23 mouse cellular contexts compared by ENCODE assay signal in genomic region chr5:134640371-134640770, GRCm38 (mm10). TPM values are rescaled to one million over a fixed set of nuclear protein-coding genes. Genes with fewer than 3 reads are reported as not detected.
DNase-seq lines count a peak whose midpoint lies in the region; ATAC-seq and TF ChIP-seq lines count a peak whose summit lies in the region.
"Had no signal": no experiment of that assay in that cellular context is flagged by ENCODE, and none has a peak within 500 bp of the region (broad histone marks: within the 10 kb centered on the region; RNA-seq: fewer than 3 reads in every experiment).

No protein-coding gene starts in this region.

- H3K4me1 ChIP-seq in liver, embryonic 13.5 days (replicated peaks) = peaks cover 40% of the 10 kb centered on the region
- H3K4me1 ChIP-seq in liver, postnatal 0 days (ENCODE audit: insufficient read depth) = peaks cover 11% of the 10 kb centered on the region
- H3K4me1 ChIP-seq in midbrain, embryonic 13.5 days (replicated peaks) = peaks cover 21% of the 10 kb centered on the region
- peaks cover 12% of the 10 kb centered on the region for H3K4me1 ChIP-seq in midbrain, embryonic 16.5 days (ENCODE audit: control insufficient read depth, insufficient read depth, low read length)
- peaks cover 2% of the 10 kb centered on the region for H3K4me1 ChIP-seq in ES-Bruce4 (ENCODE audit: control insufficient read depth, insufficient read depth, low read length)
- H3K4me1 ChIP-seq in MEL (ENCODE audit: control insufficient read depth in 1 of 2, insufficient read depth in 2 of 2, low read length in 2 of 2) = peaks cover 9 to 14% of the 10 kb centered on the region in 2 experiments
- H3K4me1 ChIP-seq in kidney, embryonic 14.5 days (ENCODE audit: control insufficient read depth, insufficient read depth, low read length) = peaks cover 7% of the 10 kb centered on the region

- no peak for DNase-seq in liver, embryonic 13.5 days
- no peak for DNase-seq in liver, postnatal 0 days
- DNase-seq in MEL (ENCODE audit: low read depth, low spot score) = no peak
- DNase-seq in kidney, postnatal 10 days = no peak
- DNase-seq: adrenal gland, adult 2 months; adrenal gland, postnatal 10 days; adrenal gland, postnatal 25 days; cerebellum, adult 11 months; cerebellum, adult 18-20 months; cerebellum, adult 8-10 months; cerebellum, adult 9-11 months; cerebellum, postnatal 14 days; cerebellum, postnatal 36 days; embryo, embryonic 11 days had no signal

- TF ChIP-seq POLR2A in ES-Bruce4 (IDR thresholded peaks at IDR 0.05; ENCODE audit: insufficient read depth, low read length) = no peak
- TF ChIP-seq POLR2A in MEL (IDR thresholded peaks at IDR 0.05; ENCODE audit: control insufficient read depth in 1 of 2, insufficient read depth in 1 of 2, low read depth in 1 of 2, low read length in 2 of 2, poor library complexity in 1 of 2) = no peak

- peaks cover 38% of the 10 kb centered on the region for H3K79me2 ChIP-seq in MEL (ENCODE audit: control insufficient read depth, insufficient read depth, low read length, poor library complexity)

- no peak overlapping the region for H3K4me3 ChIP-seq in liver, embryonic 13.5 days (replicated peaks)
- H3K4me3 ChIP-seq in liver, postnatal 0 days (ENCODE audit: low read depth, low read length) = no peak overlapping the region
- no peak overlapping the region for H3K4me3 ChIP-seq in midbrain, embryonic 13.5 days (replicated peaks)
- H3K4me3 ChIP-seq in midbrain, embryonic 16.5 days (ENCODE audit: low read depth, low read length) = no peak overlapping the region
- H3K4me3 ChIP-seq in ES-Bruce4 (ENCODE audit: low read depth, low read length) (no peak overlapping the region), MEL (ENCODE audit: control insufficient read depth in 1 of 2, insufficient read depth in 1 of 2, low read depth in 2 of 2, low read length in 2 of 2) (no peak overlapping the region)
- H3K4me3 ChIP-seq in kidney, embryonic 14.5 days (ENCODE audit: low read length) = no peak overlapping the region

- no peak for TF ChIP-seq CTCF in liver, postnatal 0 days (IDR thresholded peaks at IDR 0.05; ENCODE audit: low read depth)
- TF ChIP-seq CTCF in ES-Bruce4 (IDR thresholded peaks at IDR 0.05; ENCODE audit: low read depth, low read length) (no peak), MEL (IDR thresholded peaks at IDR 0.05 in 2 of 3, conservative IDR thresholded peaks at IDR 0.05 in 1 of 3; ENCODE audit: control insufficient read depth in 1 of 3, insufficient read depth in 1 of 3, low read depth in 2 of 3, low read length in 3 of 3, poor library complexity in 1 of 3, severe bottlenecking in 1 of 3) (no peak)

- no peaks in the 10 kb centered on the region for H3K9me3 ChIP-seq in liver, embryonic 13.5 days (replicated peaks)
- no peaks in the 10 kb centered on the region for H3K9me3 ChIP-seq in liver, postnatal 0 days (ENCODE audit: low read length)
- H3K9me3 ChIP-seq in midbrain, embryonic 13.5 days = no peaks in the 10 kb centered on the region
- H3K9me3 ChIP-seq in midbrain, embryonic 16.5 days (replicated peaks; ENCODE audit: control insufficient read depth, low read length, poor library complexity, severe bottlenecking) = no peaks in the 10 kb centered on the region
- no peaks in the 10 kb centered on the region for H3K9me3 ChIP-seq in ES-Bruce4 (replicated peaks; ENCODE audit: control insufficient read depth, insufficient read depth, low read length, poor library complexity, severe bottlenecking)
- no peaks in the 10 kb centered on the region for H3K9me3 ChIP-seq in MEL (replicated peaks; ENCODE audit: insufficient read depth, low read length)
- no peaks in the 10 kb centered on the region for H3K9me3 ChIP-seq in kidney, embryonic 14.5 days (ENCODE audit: control insufficient read depth, low read length)
- H3K9me3 ChIP-seq: embryonic facial prominence, embryonic 13.5 days; embryonic facial prominence, embryonic 15.5 days; forebrain, embryonic 10.5 days; forebrain, embryonic 12.5 days; G1E had no signal

- no peak overlapping the region for H3K4me2 ChIP-seq in liver, embryonic 13.5 days
- H3K4me2 ChIP-seq in liver, postnatal 0 days (ENCODE audit: low read depth, low read length) = no peak overlapping the region
- H3K4me2 ChIP-seq in midbrain, embryonic 13.5 days (replicated peaks) = no peak overlapping the region
- H3K4me2 ChIP-seq in midbrain, embryonic 16.5 days (ENCODE audit: low read length) = no peak overlapping the region
- H3K4me2 ChIP-seq in kidney, embryonic 14.5 days (replicated peaks; ENCODE audit: low read depth, low read length) = no peak overlapping the region

- no peaks in the 10 kb centered on the region for H3K27me3 ChIP-seq in liver, embryonic 13.5 days
- no peaks in the 10 kb centered on the region for H3K27me3 ChIP-seq in liver, postnatal 0 days (ENCODE audit: insufficient read depth, low read length)
- no peaks in the 10 kb centered on the region for H3K27me3 ChIP-seq in midbrain, embryonic 13.5 days
- H3K27me3 ChIP-seq in midbrain, embryonic 16.5 days (ENCODE audit: control insufficient read depth, insufficient read depth, low read depth, low read length) = no peaks in the 10 kb centered on the region
- H3K27me3 ChIP-seq in ES-Bruce4 (ENCODE audit: control insufficient read depth, insufficient read depth, low read length, poor library complexity, severe bottlenecking) (no peaks in the 10 kb centered on the region), MEL (ENCODE audit: control insufficient read depth in 1 of 2, insufficient read depth in 2 of 2, low read length in 2 of 2) (no peaks in the 10 kb centered on the region)
- no peaks in the 10 kb centered on the region for H3K27me3 ChIP-seq in kidney, embryonic 14.5 days (ENCODE audit: control insufficient read depth, insufficient read depth, low read length)
- H3K27me3 ChIP-seq: embryonic facial prominence, embryonic 13.5 days; embryonic facial prominence, embryonic 15.5 days; forebrain, embryonic 12.5 days had no signal

- H3K27ac ChIP-seq in liver, embryonic 13.5 days = 0 out of 2 replicates have a peak overlapping the region, but pooled peaks have one; percentile 8
- no peak overlapping the region for H3K27ac ChIP-seq in liver, postnatal 0 days (ENCODE audit: low read depth)
- 0 out of 2 replicates have a peak overlapping the region, but pooled peaks have one; percentile 95 for H3K27ac ChIP-seq in midbrain, embryonic 13.5 days
- no peak overlapping the region for H3K27ac ChIP-seq in midbrain, embryonic 16.5 days (ENCODE audit: low read length)
- 0 out of 2 replicates have a peak overlapping the region, but pooled peaks have one; percentile 42 for H3K27ac ChIP-seq in ES-Bruce4 (ENCODE audit: insufficient read depth, low read length)
- no peak overlapping the region; the same call in 1 of the 2 replicates for H3K27ac ChIP-seq in MEL (ENCODE audit: control insufficient read depth, low read depth, low read length)
- H3K27ac ChIP-seq in kidney, embryonic 14.5 days (ENCODE audit: low read depth, low read length) = no peak overlapping the region

- no peak overlapping the region for H3K9ac ChIP-seq in liver, embryonic 13.5 days
- no peak overlapping the region for H3K9ac ChIP-seq in liver, postnatal 0 days (replicated peaks)
- no peak overlapping the region for H3K9ac ChIP-seq in midbrain, embryonic 13.5 days (replicated peaks)
- no peak overlapping the region for H3K9ac ChIP-seq in midbrain, embryonic 16.5 days (ENCODE audit: low read depth, low read length)
- H3K9ac ChIP-seq in ES-Bruce4 (ENCODE audit: low read depth, poor library complexity, severe bottlenecking) (peak overlapping the region; percentile 84), MEL (ENCODE audit: control insufficient read depth, low read depth, low read length, poor library complexity, severe bottlenecking) (peak overlapping the region; percentile 11; the same call in 1 of the 2 replicates)
- no peak overlapping the region for H3K9ac ChIP-seq in kidney, embryonic 14.5 days (ENCODE audit: low read depth, low read length)

- H3K36me3 ChIP-seq in liver, embryonic 13.5 days = peaks cover 16% of the 10 kb centered on the region
- peaks cover 5% of the 10 kb centered on the region for H3K36me3 ChIP-seq in liver, postnatal 0 days (replicated peaks; ENCODE audit: insufficient read depth, low read length)
- H3K36me3 ChIP-seq in midbrain, embryonic 13.5 days = peaks cover 10% of the 10 kb centered on the region
- H3K36me3 ChIP-seq in midbrain, embryonic 16.5 days (ENCODE audit: control insufficient read depth, insufficient read depth, low read length) = 0 out of 2 replicates have a peak, but pooled peaks cover 1% of the 10 kb centered on the region
- H3K36me3 ChIP-seq in ES-Bruce4 (ENCODE audit: control insufficient read depth, insufficient read depth, low read length, poor library complexity, severe bottlenecking) (peaks cover 10% of the 10 kb centered on the region), MEL (ENCODE audit: control insufficient read depth in 1 of 2, insufficient read depth in 2 of 2, low read length in 2 of 2) (peaks cover 12 to 25% of the 10 kb centered on the region in 2 experiments)
- H3K36me3 ChIP-seq in kidney, embryonic 14.5 days (ENCODE audit: control insufficient read depth, insufficient read depth, low read length) = peaks cover 14% of the 10 kb centered on the region

- no peak for TF ChIP-seq RAD21 in MEL (IDR thresholded peaks at IDR 0.05; ENCODE audit: low read depth, low read length)

- no peak for ATAC-seq in liver, embryonic 13.5 days (ENCODE audit: low read depth)
- no peak for ATAC-seq in liver, postnatal 0 days
- ATAC-seq in midbrain, embryonic 13.5 days = no peak
- ATAC-seq in midbrain, embryonic 16.5 days = no peak
- ATAC-seq in kidney, embryonic 14.5 days (ENCODE audit: low FRiP score, low TSS enrichment) = no peak

- WGBS in liver, embryonic 13.5 days (ENCODE audit: insufficient replicate concordance) = 68% methylated on average over 3 of the region's 3 CpGs
- 67% methylated on average over 3 of the region's 3 CpGs for WGBS in liver, postnatal 0 days (ENCODE audit: insufficient replicate concordance)
- 98% methylated on average over 3 of the region's 3 CpGs for WGBS in midbrain, embryonic 13.5 days
- 89% methylated on average over 3 of the region's 3 CpGs for WGBS in midbrain, embryonic 16.5 days
- 81% methylated on average over 3 of the region's 3 CpGs for WGBS in kidney, embryonic 14.5 days

- no peak for TF ChIP-seq EP300 in liver, postnatal 0 days (IDR thresholded peaks at IDR 0.05; ENCODE audit: low read depth)
- TF ChIP-seq EP300 in ES-Bruce4 (IDR thresholded peaks at IDR 0.05; ENCODE audit: insufficient read depth, low read depth, low read length) = no peak
- no peak for TF ChIP-seq EP300 in MEL (IDR thresholded peaks at IDR 0.05; ENCODE audit: low read depth in 1 of 2, low read length in 2 of 2)

RNA-seq across cellular contexts. Expression of gene Eif4h, which starts 1.1 kb away (rescaled TPM):
- polyA plus RNA-seq in liver, embryonic 13.5 days (2015; fragmentation: Nextera tagmentation; extraction: Ambion mirVana) = 229 and 233 TPM in 2 replicates
- 124 and 132 TPM in 2 replicates for polyA plus RNA-seq in liver, postnatal 0 days (2015; fragmentation: Nextera tagmentation; extraction: Ambion mirVana)
- polyA plus RNA-seq in midbrain, embryonic 13.5 days (2015; fragmentation: Nextera tagmentation; extraction: Ambion mirVana) = 352 and 382 TPM in 2 replicates
- polyA plus RNA-seq in midbrain, embryonic 16.5 days (2015; fragmentation: Nextera tagmentation; extraction: Ambion mirVana) = 321 and 329 TPM in 2 replicates
- polyA plus RNA-seq in ES-Bruce4 (2011; ENCODE audit: insufficient read depth, insufficient read length, low read depth, missing spikeins) = 304 and 309 TPM in 2 replicates
- 451 and 471 TPM in 2 replicates for total RNA-seq in MEL (2012; rRNA removed)
- polyA plus RNA-seq in MEL (2012; ENCODE audit: insufficient read depth in 1 of 2, insufficient read length in 2 of 2, low read depth in 1 of 2, low replicate concordance in 2 of 2, missing spikeins in 1 of 2) = 100 to 1,000 TPM; 167 to 515 TPM
- polyA plus RNA-seq in kidney, embryonic 14.5 days (2014; fragmentation: Nextera tagmentation; extraction: Ambion mirVana) = 463 and 491 TPM in 2 replicates

RNA-seq across cellular contexts. Expression of gene Lat2, which starts 25.5 kb away (rescaled TPM):
- 1.6 TPM in 2 replicates for polyA plus RNA-seq in liver, embryonic 13.5 days (2015; fragmentation: Nextera tagmentation; extraction: Ambion mirVana)
- polyA plus RNA-seq in liver, postnatal 0 days (2015; fragmentation: Nextera tagmentation; extraction: Ambion mirVana) = 2.4 TPM in 2 replicates
- 4.1 and 5.5 TPM in 2 replicates for polyA plus RNA-seq in midbrain, embryonic 13.5 days (2015; fragmentation: Nextera tagmentation; extraction: Ambion mirVana)
- polyA plus RNA-seq in midbrain, embryonic 16.5 days (2015; fragmentation: Nextera tagmentation; extraction: Ambion mirVana) = 2.4 and 2.7 TPM in 2 replicates
- polyA plus RNA-seq in ES-Bruce4 (2011; ENCODE audit: insufficient read depth, insufficient read length, low read depth, missing spikeins) (2.2 and 2.6 TPM in 2 replicates), MEL (2012; ENCODE audit: insufficient read depth in 1 of 2, insufficient read length in 2 of 2, low read depth in 1 of 2, low replicate concordance in 2 of 2, missing spikeins in 1 of 2) (under 1 TPM in 1 of 2 experiments, not detected in 1; 0.79 TPM)
- total RNA-seq in MEL (2012; rRNA removed) = 0.46 and 0.92 TPM in 2 replicates
- polyA plus RNA-seq in kidney, embryonic 14.5 days (2014; fragmentation: Nextera tagmentation; extraction: Ambion mirVana) = 1.8 and 2.2 TPM in 2 replicates

RNA-seq across cellular contexts. Expression of gene Limk1, which starts 48.0 kb away (rescaled TPM):
- 0.75 and 0.98 TPM in 2 replicates for polyA plus RNA-seq in liver, embryonic 13.5 days (2015; fragmentation: Nextera tagmentation; extraction: Ambion mirVana)
- 0.59 and 0.73 TPM in 2 replicates for polyA plus RNA-seq in liver, postnatal 0 days (2015; fragmentation: Nextera tagmentation; extraction: Ambion mirVana)
- 17.5 and 20.8 TPM in 2 replicates for polyA plus RNA-seq in midbrain, embryonic 13.5 days (2015; fragmentation: Nextera tagmentation; extraction: Ambion mirVana)
- polyA plus RNA-seq in midbrain, embryonic 16.5 days (2015; fragmentation: Nextera tagmentation; extraction: Ambion mirVana) = 17.8 and 20.1 TPM in 2 replicates
- polyA plus RNA-seq in ES-Bruce4 (2011; ENCODE audit: insufficient read depth, insufficient read length, low read depth, missing spikeins) = 17.9 and 19.1 TPM in 2 replicates
- 5.6 and 7.3 TPM in 2 replicates for total RNA-seq in MEL (2012; rRNA removed)
- 10 to 100 TPM in 1 of 2 experiments, not detected in 1; 14.8 TPM for polyA plus RNA-seq in MEL (2012; ENCODE audit: insufficient read depth in 1 of 2, insufficient read length in 2 of 2, low read depth in 1 of 2, low replicate concordance in 2 of 2, missing spikeins in 1 of 2)
- 6.7 and 9.1 TPM in 2 replicates for polyA plus RNA-seq in kidney, embryonic 14.5 days (2014; fragmentation: Nextera tagmentation; extraction: Ambion mirVana)

RNA-seq across cellular contexts. Expression of gene Rfc2, which starts 59.2 kb away (rescaled TPM):
- polyA plus RNA-seq in liver, embryonic 13.5 days (2015; fragmentation: Nextera tagmentation; extraction: Ambion mirVana) = 233 and 246 TPM in 2 replicates
- polyA plus RNA-seq in liver, postnatal 0 days (2015; fragmentation: Nextera tagmentation; extraction: Ambion mirVana) = 75.4 and 81.4 TPM in 2 replicates
- polyA plus RNA-seq in midbrain, embryonic 13.5 days (2015; fragmentation: Nextera tagmentation; extraction: Ambion mirVana) = 215 and 219 TPM in 2 replicates
- polyA plus RNA-seq in midbrain, embryonic 16.5 days (2015; fragmentation: Nextera tagmentation; extraction: Ambion mirVana) = 179 and 186 TPM in 2 replicates
- polyA plus RNA-seq in ES-Bruce4 (2011; ENCODE audit: insufficient read depth, insufficient read length, low read depth, missing spikeins) (121 and 122 TPM in 2 replicates), MEL (2012; ENCODE audit: insufficient read depth in 1 of 2, insufficient read length in 2 of 2, low read depth in 1 of 2, low replicate concordance in 2 of 2, missing spikeins in 1 of 2) (100 to 1,000 TPM in 1 of 2 experiments, not detected in 1; 424 TPM)
- total RNA-seq in MEL (2012; rRNA removed) = 268 and 304 TPM in 2 replicates
- 309 and 333 TPM in 2 replicates for polyA plus RNA-seq in kidney, embryonic 14.5 days (2014; fragmentation: Nextera tagmentation; extraction: Ambion mirVana)

Comparison
In these comparisons a context has a peak if more than half of its experiments do, and no peak if none do; other contexts are left out.
1. H3K27ac ChIP-seq: peak in liver, embryonic 13.5 days (single experiment), midbrain, embryonic 13.5 days (single experiment) and ES-Bruce4 (single experiment); none in liver, postnatal 0 days (single experiment), midbrain, embryonic 16.5 days (single experiment), MEL (single experiment) and kidney, embryonic 14.5 days (single experiment).
2. H3K9ac ChIP-seq: peak in ES-Bruce4 (single experiment) and MEL (single experiment); none in liver, embryonic 13.5 days (single experiment), liver, postnatal 0 days (single experiment), midbrain, embryonic 13.5 days (single experiment), midbrain, embryonic 16.5 days (single experiment) and kidney, embryonic 14.5 days (single experiment).